Mouse (Mus musculus): ENCODE results near the gene Gm10282. TPM values are rescaled to one million over a fixed set of nuclear protein-coding genes. Genes with fewer than 3 reads are reported as not detected.

Gm10282 gene
- polyA plus RNA-seq, 1 experiment from 2014 or later, result 29.1 TPM

DNA sequence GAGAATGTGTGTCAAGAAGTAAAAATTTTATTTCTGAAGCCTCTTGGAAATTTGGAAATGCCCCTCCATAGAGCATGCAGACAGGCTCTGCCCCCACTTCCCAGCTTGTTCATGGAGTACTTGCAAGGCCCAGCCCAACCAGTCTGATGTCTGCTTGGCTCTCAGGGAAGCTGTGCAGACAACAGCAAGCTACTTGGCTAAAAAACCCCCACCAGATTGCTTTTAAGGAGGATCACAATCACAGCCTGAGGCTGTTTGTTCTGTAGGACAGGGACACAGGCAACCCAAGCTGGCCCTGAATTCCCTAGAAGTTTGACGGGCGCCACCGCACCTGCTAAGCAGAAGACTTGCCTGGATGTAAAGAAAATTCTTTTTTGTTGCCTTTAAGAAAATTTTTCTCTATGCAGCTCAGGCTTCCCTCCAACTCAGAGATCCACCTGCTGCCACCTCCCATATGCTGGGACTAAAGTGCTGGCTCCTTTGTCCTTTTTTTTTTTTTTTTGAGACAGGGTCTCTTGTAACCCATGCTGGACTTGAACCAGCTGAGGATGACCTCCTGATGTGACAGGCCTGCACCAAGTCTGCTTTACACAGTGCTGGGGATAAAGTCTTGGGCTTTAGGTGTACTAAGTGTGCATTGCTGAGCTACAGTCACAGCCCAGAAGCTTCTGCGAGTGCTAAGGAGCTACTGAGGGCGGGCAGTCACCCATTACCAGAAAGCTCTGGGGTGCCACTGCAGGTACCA is 37.7 kb upstream of the Gm10282 start:
- H3K36me3 ChIP-seq, result peaks cover 61% of the 10 kb centered on the region
- no peak for ATAC-seq (ENCODE audit: insufficient number of reproducible peaks, insufficient read depth, low FRiP score, low TSS enrichment)
- H3K4me1 ChIP-seq, result no peaks in the 10 kb centered on the region
- H3K9me3 ChIP-seq, result no peaks in the 10 kb centered on the region
- no peak overlapping the region for H3K4me2 ChIP-seq (replicated peaks)
- no peak overlapping the region for H3K4me3 ChIP-seq
- H3K27me3 ChIP-seq, result no peaks in the 10 kb centered on the region
- WGBS, result 84% methylated on average over 5 of the region's 5 CpGs
- no peak overlapping the region for H3K27ac ChIP-seq
- no peak overlapping the region for H3K9ac ChIP-seq

DNA sequence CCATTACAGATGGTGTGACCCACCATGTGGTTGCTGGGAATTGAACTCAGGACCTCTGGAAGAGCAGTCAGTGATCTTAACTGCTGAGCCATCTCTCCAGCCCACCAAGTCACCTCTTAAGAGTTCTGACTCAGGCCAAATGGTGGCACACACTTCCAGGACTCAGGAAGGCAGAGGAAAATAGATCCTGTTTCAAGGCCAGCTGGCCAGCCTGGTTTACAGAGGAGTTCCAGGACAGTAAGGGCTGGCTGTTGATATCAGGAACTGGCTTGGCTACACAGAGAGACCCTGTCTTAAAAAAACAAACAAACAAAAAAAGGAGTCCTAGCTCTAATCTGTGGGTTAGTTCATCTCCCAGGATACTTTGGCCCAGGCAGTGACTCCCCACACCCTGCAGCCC is 32.0 kb upstream of the Gm10282 start:
- ATAC-seq (ENCODE audit: insufficient number of reproducible peaks, insufficient read depth, low FRiP score, low TSS enrichment), result no peak
- no peak overlapping the region for H3K9ac ChIP-seq
- no peaks in the 10 kb centered on the region for H3K9me3 ChIP-seq
- H3K4me1 ChIP-seq, result no peaks in the 10 kb centered on the region
- no peaks in the 10 kb centered on the region for H3K27me3 ChIP-seq
- H3K27ac ChIP-seq, result no peak overlapping the region
- H3K4me3 ChIP-seq, result no peak overlapping the region
- H3K4me2 ChIP-seq (replicated peaks), result no peak overlapping the region
- peaks cover 45% of the 10 kb centered on the region for H3K36me3 ChIP-seq

DNA sequence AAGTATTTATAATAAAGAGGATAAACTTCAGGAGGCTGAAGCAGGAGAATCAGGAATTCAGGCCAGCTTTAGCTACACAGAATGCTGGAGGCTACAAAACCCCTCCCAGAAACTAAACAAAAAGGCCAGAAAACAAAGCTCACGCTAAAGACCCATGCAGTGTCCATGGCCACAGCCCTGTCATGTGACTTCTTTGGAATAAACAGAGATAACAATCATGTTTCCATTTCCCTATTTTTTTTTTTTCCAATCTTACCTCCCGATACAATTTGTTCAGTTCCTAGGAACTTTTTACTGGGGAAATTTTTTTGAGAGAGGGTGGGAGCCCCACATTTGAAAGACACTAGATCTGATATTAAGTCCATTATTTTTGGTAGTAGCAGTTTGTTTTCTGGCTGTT is 31.2 kb upstream of the Gm10282 start:
- no peak for ATAC-seq (ENCODE audit: insufficient number of reproducible peaks, insufficient read depth, low FRiP score, low TSS enrichment)
- Histone ChIP-seq H3K4me3 (no peak overlapping the region), H3K27me3 (no peaks in the 10 kb centered on the region), H3K4me2 (replicated peaks) (no peak overlapping the region), H3K9me3 (no peaks in the 10 kb centered on the region), H3K9ac (no peak overlapping the region), H3K36me3 (peaks cover 38% of the 10 kb centered on the region), H3K4me1 (no peaks in the 10 kb centered on the region), H3K27ac (no peak overlapping the region)
- WGBS, result 70% methylated on average over 2 of the region's 2 CpGs

- no peak overlapping the region for H3K4me3 ChIP-seq
- 72% methylated on average over 4 of the region's 4 CpGs for WGBS
- no peak overlapping the region for H3K9ac ChIP-seq
- H3K27ac ChIP-seq, result no peak overlapping the region
- no peak overlapping the region for H3K4me2 ChIP-seq (replicated peaks)
- H3K9me3 ChIP-seq, result no peaks in the 10 kb centered on the region
- peaks cover 17% of the 10 kb centered on the region for H3K36me3 ChIP-seq
- no peaks in the 10 kb centered on the region for H3K4me1 ChIP-seq
- ATAC-seq (ENCODE audit: insufficient number of reproducible peaks, insufficient read depth, low FRiP score, low TSS enrichment), result no peak
- H3K27me3 ChIP-seq, result no peaks in the 10 kb centered on the region
Measured at GRCm38 (mm10) chr8:72334144-72334641, 29.1 kb upstream of the Gm10282 start.

DNA sequence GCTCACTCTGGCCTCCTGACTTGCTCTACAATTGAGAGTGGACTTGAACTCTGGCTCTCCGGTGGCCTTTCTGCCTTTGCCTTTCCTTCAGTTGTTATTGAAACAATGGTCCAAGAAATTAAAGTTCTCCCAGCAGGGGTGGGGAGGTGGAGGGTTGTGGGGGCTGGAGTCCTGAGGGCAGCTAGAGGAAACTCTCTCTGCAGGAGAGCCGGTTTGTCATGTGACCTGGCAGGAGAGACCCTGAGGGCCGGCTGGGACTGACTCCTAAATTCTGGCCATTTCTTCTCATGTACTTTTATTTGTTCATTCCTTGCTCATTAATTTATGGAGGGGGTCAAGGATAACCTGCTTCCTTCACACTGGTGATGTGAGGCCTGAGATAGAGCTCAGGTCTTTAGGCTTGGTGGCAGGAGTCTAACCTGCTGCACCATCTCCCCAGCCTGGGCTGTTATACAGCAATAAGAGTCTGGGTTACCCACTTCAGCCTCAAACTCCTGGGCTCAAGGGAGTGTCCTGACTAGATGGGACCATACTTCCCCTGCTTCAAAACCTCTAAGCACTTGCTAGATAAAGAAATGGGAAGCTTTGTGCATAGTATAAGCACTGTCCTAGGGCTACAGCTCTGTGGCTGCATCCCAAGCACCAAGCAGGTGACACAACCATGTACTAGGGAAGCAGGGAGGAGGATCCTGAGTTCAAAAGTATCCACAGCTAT is 28.5 kb upstream of the Gm10282 start:
- Histone ChIP-seq H3K36me3 (peaks cover 11% of the 10 kb centered on the region), H3K4me3 (no peak overlapping the region), H3K4me1 (no peaks in the 10 kb centered on the region), H3K27ac (no peak overlapping the region), H3K4me2 (replicated peaks) (no peak overlapping the region), H3K9ac (no peak overlapping the region), H3K27me3 (no peaks in the 10 kb centered on the region), H3K9me3 (no peaks in the 10 kb centered on the region)
- WGBS, result 47% methylated on average over 3 of the region's 3 CpGs
- ATAC-seq (ENCODE audit: insufficient number of reproducible peaks, insufficient read depth, low FRiP score, low TSS enrichment), result no peak

GRCm38 (mm10) chr8:72331631-72332030 is 26.6 kb upstream of the Gm10282 start:
- Histone ChIP-seq H3K36me3 (peaks cover 11% of the 10 kb centered on the region), H3K4me2 (replicated peaks) (no peak overlapping the region), H3K4me3 (no peak overlapping the region), H3K27ac (no peak overlapping the region), H3K4me1 (no peaks in the 10 kb centered on the region), H3K9me3 (no peaks in the 10 kb centered on the region), H3K27me3 (no peaks in the 10 kb centered on the region), H3K9ac (no peak overlapping the region)
- ATAC-seq (ENCODE audit: insufficient number of reproducible peaks, insufficient read depth, low FRiP score, low TSS enrichment), result no peak
- WGBS, result 85% methylated on average over 4 of the region's 4 CpGs

DNA sequence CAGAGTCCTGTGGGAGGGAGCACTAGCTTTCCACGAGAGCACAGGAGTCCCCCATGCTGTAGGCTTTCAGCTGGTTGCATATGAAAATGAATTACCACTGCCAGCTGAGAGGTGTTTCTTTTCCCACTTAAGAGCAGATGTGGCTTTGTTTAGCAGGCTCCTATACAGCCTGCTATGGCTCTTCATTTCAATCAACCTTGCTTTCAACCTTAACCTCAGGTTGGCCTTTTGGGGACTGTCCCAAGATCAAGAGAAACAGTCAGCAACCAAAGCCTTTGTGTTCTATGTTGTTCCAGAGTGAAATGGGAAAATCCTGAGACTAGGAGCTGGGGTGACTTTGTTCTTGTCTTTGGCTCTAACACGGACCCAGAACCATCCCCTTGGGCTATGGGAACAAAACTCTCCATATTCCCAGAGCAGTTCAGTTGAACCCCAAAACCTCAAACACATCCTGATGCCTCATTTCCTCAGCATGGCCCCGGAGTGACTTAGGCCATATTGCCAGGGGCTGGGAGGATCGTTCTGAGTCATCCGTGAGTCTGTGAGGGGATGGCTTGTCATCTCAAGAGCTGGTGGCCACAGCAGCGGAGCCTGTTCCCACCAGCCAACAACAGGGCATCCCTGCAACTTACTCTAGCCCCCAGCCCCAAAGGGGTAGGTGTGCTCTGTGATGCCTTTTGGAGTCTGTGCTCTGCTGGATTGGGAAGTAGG is 25.9 kb upstream of the Gm10282 start:
- no peak overlapping the region for H3K9ac ChIP-seq
- no peak overlapping the region for H3K27ac ChIP-seq
- no peaks in the 10 kb centered on the region for H3K9me3 ChIP-seq
- ATAC-seq (ENCODE audit: insufficient number of reproducible peaks, insufficient read depth, low FRiP score, low TSS enrichment), result no peak
- H3K4me3 ChIP-seq, result no peak overlapping the region
- no peak overlapping the region for H3K4me2 ChIP-seq (replicated peaks)
- H3K4me1 ChIP-seq, result no peaks in the 10 kb centered on the region
- no peaks in the 10 kb centered on the region for H3K27me3 ChIP-seq
- WGBS, result 80% methylated on average over 6 of the region's 6 CpGs
- peaks cover 11% of the 10 kb centered on the region for H3K36me3 ChIP-seq

GRCm38 (mm10) chr8:72329116-72329515 is 24.1 kb upstream of the Gm10282 start:
- WGBS, result 82% methylated on average over 3 of the region's 3 CpGs
- Histone ChIP-seq H3K4me3 (no peak overlapping the region), H3K4me1 (no peaks in the 10 kb centered on the region), H3K9me3 (no peaks in the 10 kb centered on the region), H3K27ac (no peak overlapping the region), H3K9ac (no peak overlapping the region), H3K27me3 (no peaks in the 10 kb centered on the region), H3K4me2 (replicated peaks) (no peak overlapping the region), H3K36me3 (no peaks in the 10 kb centered on the region)
- no peak for ATAC-seq (ENCODE audit: insufficient number of reproducible peaks, insufficient read depth, low FRiP score, low TSS enrichment)

GRCm38 (mm10) chr8:72324708-72325107 is 19.6 kb upstream of the Gm10282 start:
- H3K27me3 ChIP-seq, result peaks cover 34% of the 10 kb centered on the region
- no peak for ATAC-seq (ENCODE audit: insufficient number of reproducible peaks, insufficient read depth, low FRiP score, low TSS enrichment)
- no peak overlapping the region for H3K4me3 ChIP-seq
- no peaks in the 10 kb centered on the region for H3K9me3 ChIP-seq
- H3K4me2 ChIP-seq (replicated peaks), result no peak overlapping the region
- H3K9ac ChIP-seq, result no peak overlapping the region
- H3K36me3 ChIP-seq, result no peaks in the 10 kb centered on the region
- WGBS, result 80% methylated on average over 2 of the region's 2 CpGs
- H3K4me1 ChIP-seq, result peaks cover 10% of the 10 kb centered on the region
- H3K27ac ChIP-seq, result no peak overlapping the region

- H3K9ac ChIP-seq, result no peak overlapping the region
- H3K36me3 ChIP-seq, result no peaks in the 10 kb centered on the region
- H3K27me3 ChIP-seq, result peaks cover 39% of the 10 kb centered on the region
- no peaks in the 10 kb centered on the region for H3K9me3 ChIP-seq
- 83% methylated on average over 10 of the region's 10 CpGs for WGBS
- no peak overlapping the region for H3K27ac ChIP-seq
- no peak for ATAC-seq (ENCODE audit: insufficient number of reproducible peaks, insufficient read depth, low FRiP score, low TSS enrichment)
- H3K4me2 ChIP-seq (replicated peaks), result no peak overlapping the region
- H3K4me3 ChIP-seq, result no peak overlapping the region
- H3K4me1 ChIP-seq, result peaks cover 15% of the 10 kb centered on the region
Measured at GRCm38 (mm10) chr8:72324036-72324706, 19.1 kb upstream of the Gm10282 start.

- no peak overlapping the region for H3K4me3 ChIP-seq
- peaks cover 48% of the 10 kb centered on the region for H3K27me3 ChIP-seq
- H3K27ac ChIP-seq, result no peak overlapping the region
- H3K9ac ChIP-seq, result no peak overlapping the region
- WGBS, result 63% methylated on average over 6 of the region's 6 CpGs
- H3K4me1 ChIP-seq, result peaks cover 16% of the 10 kb centered on the region
- no peaks in the 10 kb centered on the region for H3K9me3 ChIP-seq
- no peak for ATAC-seq (ENCODE audit: insufficient number of reproducible peaks, insufficient read depth, low FRiP score, low TSS enrichment)
- H3K4me2 ChIP-seq (replicated peaks), result no peak overlapping the region
- H3K36me3 ChIP-seq, result no peaks in the 10 kb centered on the region
Measured at GRCm38 (mm10) chr8:72323131-72323725, 18.2 kb upstream of the Gm10282 start.

All from embryonic facial prominence, embryonic 12.5 days (tissue).